8 mouse cellular contexts compared by ENCODE assay signal in genomic region chr1:93445111-93445821, GRCm38 (mm10). TPM values are rescaled to one million over a fixed set of nuclear protein-coding genes. Genes with fewer than 3 reads are reported as not detected.
DNase-seq lines count a peak whose midpoint lies in the region; ATAC-seq and TF ChIP-seq lines count a peak whose summit lies in the region.

No protein-coding gene starts in this region.

- H3K9ac ChIP-seq in forebrain, embryonic 15.5 days (replicated peaks), result peak overlapping the region; percentile 72
- peak overlapping the region; percentile 90 for H3K9ac ChIP-seq in lung, embryonic 14.5 days

- no peaks in the 10 kb centered on the region for H3K9me3 ChIP-seq in forebrain, embryonic 15.5 days
- no peaks in the 10 kb centered on the region for H3K9me3 ChIP-seq in lung, embryonic 14.5 days (ENCODE audit: low read depth, low read length)

- peak; percentile 47 for DNase-seq in ES-CJ7 (ENCODE audit: low read depth, low spot score)
- DNase-seq in cerebellum, adult 11 months, result peak; percentile 47
- peak; percentile 86 to 87 for DNase-seq in heart, postnatal 36 days
- peak; percentile 21 to 56 for DNase-seq in layer of hippocampus, adult 2 months (ENCODE audit: low spot score in 2 of 2)
- peak; percentile 92 for DNase-seq in lung, embryonic 14.5 days
- DNase-seq in thymus, adult 18-20 months, result peak; percentile 67

- intact Hi-C loops in heart, postnatal 36 days (cut with DNase I), result loop anchor here (1.0 kb wide), 1 partner anchor 33 kb away; the partner anchor contains the start of gene Hdlbp

- peak overlapping the region; percentile 91 for H3K4me3 ChIP-seq in forebrain, embryonic 15.5 days
- peak overlapping the region; percentile 92 for H3K4me3 ChIP-seq in layer of hippocampus, adult 2 months
- H3K4me3 ChIP-seq in lung, embryonic 14.5 days (ENCODE audit: low read depth, low read length), result peak overlapping the region; percentile 90

- peaks cover 21% of the 10 kb centered on the region for H3K4me1 ChIP-seq in forebrain, embryonic 15.5 days
- peaks cover 6% of the 10 kb centered on the region; the same call in 1 of the 2 replicates for H3K4me1 ChIP-seq in lung, embryonic 14.5 days (ENCODE audit: insufficient read depth)

- TF ChIP-seq CTCF in layer of hippocampus, adult 2 months (conservative IDR thresholded peaks at IDR 0.05), result no peak
- TF ChIP-seq CTCF in lung, embryonic 14.5 days (IDR thresholded peaks at IDR 0.05; ENCODE audit: low read depth), result no peak

- H3K27ac ChIP-seq in forebrain, embryonic 15.5 days (replicated peaks), result peak overlapping the region; percentile 59
- H3K27ac ChIP-seq in layer of hippocampus, adult 2 months, result peak overlapping the region; percentile 87
- peak overlapping the region; percentile 98 for H3K27ac ChIP-seq in lung, embryonic 14.5 days (ENCODE audit: low read depth)

- peaks cover 4% of the 10 kb centered on the region; the same call in 1 of the 2 replicates for H3K36me3 ChIP-seq in forebrain, embryonic 15.5 days
- peaks cover 20% of the 10 kb centered on the region for H3K36me3 ChIP-seq in lung, embryonic 14.5 days (ENCODE audit: insufficient read depth)

- WGBS in forebrain, embryonic 15.5 days, result under 1% methylated on average over 79 of the region's 84 CpGs
- WGBS in lung, embryonic 14.5 days, result under 1% methylated on average over 81 of the region's 84 CpGs

- peak overlapping the region; percentile 99 for H3K4me2 ChIP-seq in forebrain, embryonic 15.5 days (replicated peaks)
- peak overlapping the region; percentile 72 for H3K4me2 ChIP-seq in lung, embryonic 14.5 days

- H3K27me3 ChIP-seq in forebrain, embryonic 15.5 days, result no peaks in the 10 kb centered on the region
- H3K27me3 ChIP-seq in lung, embryonic 14.5 days (ENCODE audit: insufficient read depth, low read length), result no peaks in the 10 kb centered on the region

- peak; percentile 94 for ATAC-seq in forebrain, embryonic 15.5 days (replicated peaks)
- peak; percentile 95 for ATAC-seq in lung, embryonic 14.5 days (ENCODE audit: insufficient read depth)
- peak; percentile 36 for ATAC-seq in neutrophil, adult 5-6 weeks (ENCODE audit: extremely low read depth, insufficient number of reproducible peaks, low FRiP score, poor library complexity, severe bottlenecking)

RNA-seq across cellular contexts. Expression of gene Hdlbp, which starts 33.3 kb away (rescaled TPM):
- polyA plus RNA-seq in forebrain, embryonic 15.5 days (2015; fragmentation: Nextera tagmentation; extraction: Ambion mirVana), result 61.1 and 66.5 TPM in 2 replicates
- total RNA-seq in heart, postnatal 36 days (2021), result 100 to 1,000 TPM; 568 to 579 TPM
- 100 to 1,000 TPM; 137 to 148 TPM for total RNA-seq in layer of hippocampus, adult 2 months (2021)
- polyA plus RNA-seq in lung, embryonic 14.5 days (2014; fragmentation: Nextera tagmentation; extraction: Ambion mirVana), result 153 and 160 TPM in 2 replicates
- 61.7 and 62.9 TPM in 2 replicates for total RNA-seq in neutrophil, adult 5-6 weeks (2017)

Comparison
In these comparisons a context has a peak if more than half of its experiments do, and no peak if none do; other contexts are left out.
1. Peak in every context shown above with its lines: DNase-seq, ATAC-seq, H3K4me3 ChIP-seq and H3K27ac ChIP-seq.
2. DNase-seq: peak in every context shown above with its lines; median percentile 92 in lung, embryonic 14.5 days; 86 in heart, postnatal 36 days; 67 in thymus, adult 18-20 months; 47 in ES-CJ7; 47 in cerebellum, adult 11 months; 38 in layer of hippocampus, adult 2 months.
3. ATAC-seq: peak in every context shown above with its lines; median percentile 95 in lung, embryonic 14.5 days; 94 in forebrain, embryonic 15.5 days; 36 in neutrophil, adult 5-6 weeks.